Mouse (Mus musculus) kidney, postnatal 36 days (tissue): ENCODE measurements around the gene Btbd9.
A peak's percentile ranks its signal among the peaks of the same experiment; 100 is the strongest.

ENCODE experiments used
- DNase-seq, 2 experiments: peaks; one replicate each; pipeline ENCODE4 v3.0.0; 2021 to 2022; ENCODE audit warnings: mixed read lengths in 2 of 2

Btbd9 gene

DNA sequence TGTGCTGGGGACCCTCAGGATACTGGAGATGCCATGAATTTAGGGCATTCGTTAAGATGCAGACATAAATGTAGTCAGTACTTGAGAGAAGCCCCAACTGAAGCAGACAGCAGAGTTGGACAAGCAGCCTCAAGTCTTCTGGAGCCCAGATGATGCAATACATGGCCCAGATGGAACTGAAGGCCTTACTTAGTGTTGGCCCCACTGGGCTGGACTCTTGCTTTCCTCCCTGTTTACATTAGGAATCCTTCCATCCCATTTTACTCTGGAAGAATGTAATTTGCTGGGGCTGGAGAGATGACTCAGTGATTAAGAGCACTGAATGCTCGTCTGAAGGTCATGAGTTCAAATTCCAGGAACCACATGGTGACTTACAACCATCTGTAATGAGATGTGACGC, 136.6 kb downstream of the Btbd9 start:
- DNase-seq, result no peak

DNA sequence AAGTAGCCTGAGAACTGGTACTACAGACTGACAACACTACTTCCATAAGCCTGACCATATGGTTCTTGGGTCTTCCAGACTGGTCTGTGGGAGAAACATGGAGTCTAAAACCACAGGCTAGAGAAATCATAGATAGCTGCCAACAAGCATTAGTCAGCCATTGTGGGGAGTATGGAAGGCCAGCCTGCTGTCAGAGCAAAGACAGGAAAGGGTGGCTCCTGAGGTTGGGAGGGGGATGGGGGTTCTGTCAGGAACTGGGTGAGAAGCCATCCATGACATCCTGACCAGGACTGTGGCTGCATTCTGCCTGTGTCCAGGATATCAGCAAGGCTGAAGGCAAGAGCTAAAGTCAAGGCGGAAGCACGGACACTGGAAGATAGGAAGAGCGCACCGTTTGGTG, 137.5 kb downstream of the Btbd9 start:
- DNase-seq, result peak; percentile 48 to 49

DNA sequence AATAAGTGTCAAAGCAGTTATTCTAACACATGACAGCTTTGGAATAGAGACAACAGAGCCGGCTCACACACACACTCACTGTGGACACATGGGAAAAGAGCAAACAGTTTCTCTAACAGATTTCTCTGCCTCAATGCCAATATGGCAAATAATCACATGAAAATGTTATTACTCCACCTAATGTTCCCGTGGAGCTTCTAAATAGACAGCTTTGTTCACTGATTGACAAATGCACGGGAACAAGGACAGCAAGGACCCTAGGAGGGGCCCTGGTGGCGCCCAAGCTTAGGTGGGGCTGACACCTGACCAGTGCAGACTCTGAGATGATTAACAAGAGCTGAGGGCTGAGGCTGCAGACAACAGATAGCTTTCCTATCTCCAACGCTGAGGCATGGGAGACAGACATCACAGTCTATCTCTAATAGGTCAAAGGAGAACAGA, 140.2 kb downstream of the Btbd9 start:
- DNase-seq, result no peak

DNA sequence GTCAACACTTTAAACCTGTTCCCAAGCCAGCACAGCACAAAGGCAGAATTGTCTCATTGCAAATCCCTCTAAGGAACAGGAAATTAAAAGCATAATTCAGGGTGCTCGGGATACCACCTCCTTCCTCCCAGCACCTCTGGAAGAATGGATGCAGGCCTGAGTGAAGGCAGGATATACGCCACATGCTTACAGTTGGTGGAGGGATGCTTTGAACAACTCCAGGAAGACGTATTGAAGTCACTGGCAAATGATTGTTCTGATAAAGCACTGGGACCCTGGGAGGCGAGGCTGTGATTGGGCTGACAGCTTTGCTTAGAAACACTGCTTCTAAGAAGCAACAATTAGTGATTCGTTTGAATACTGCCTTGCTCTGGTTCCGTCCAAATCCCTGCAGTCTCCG, 140.8 kb downstream of the Btbd9 start:
- no peak for DNase-seq

DNA sequence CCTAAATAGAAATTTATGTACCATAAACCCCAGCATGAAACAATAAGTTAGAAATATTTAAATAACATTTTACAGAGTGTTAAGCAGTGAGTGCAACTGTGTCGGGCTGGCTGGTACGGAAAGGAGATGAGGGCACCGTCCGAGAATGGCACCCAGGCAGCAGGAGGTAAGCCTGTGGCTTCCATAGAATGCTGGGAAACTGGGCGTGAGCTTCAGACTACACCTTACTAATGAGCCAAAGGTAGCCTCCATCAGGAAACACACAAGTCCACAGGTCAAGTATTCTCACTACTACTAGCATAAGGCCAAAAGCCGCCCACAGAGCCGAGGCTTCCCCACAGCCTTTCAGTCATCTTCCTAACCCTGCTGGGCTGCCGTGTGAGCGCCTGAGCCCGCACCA, 144.2 kb downstream of the Btbd9 start:
- DNase-seq, result no peak

DNA sequence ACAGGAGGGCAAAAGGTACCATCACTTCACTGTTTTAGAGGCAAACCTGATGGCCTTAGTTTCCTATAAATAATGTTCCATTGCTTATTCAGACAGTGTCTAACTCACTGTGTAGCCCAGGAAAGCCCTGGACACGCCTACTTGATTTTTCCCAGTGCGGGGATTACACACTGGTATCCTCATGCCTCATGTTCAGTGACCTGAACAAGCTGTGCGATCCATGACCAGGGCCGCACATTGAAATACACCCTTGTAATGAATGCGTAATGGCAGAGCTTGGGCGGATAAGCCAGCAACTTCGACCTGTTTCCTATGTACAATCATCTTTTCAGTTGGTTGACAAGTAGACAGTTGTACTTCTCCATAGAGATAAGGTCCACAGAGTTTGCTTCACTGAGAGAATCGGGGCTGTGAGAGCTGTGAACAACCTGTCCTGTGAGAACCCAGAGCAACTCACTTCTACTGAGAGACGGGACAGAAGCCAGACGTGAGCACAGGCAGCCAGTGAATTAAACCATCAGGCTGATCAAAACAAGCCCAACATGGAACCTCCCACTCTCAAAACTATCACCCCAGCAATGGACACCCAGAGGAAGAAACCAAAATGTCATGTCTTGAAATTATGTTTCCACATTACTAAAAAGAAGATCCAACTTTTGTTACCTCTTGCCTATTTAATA, 145.2 kb downstream of the Btbd9 start:
- peak; percentile 54 to 55 for DNase-seq

DNA sequence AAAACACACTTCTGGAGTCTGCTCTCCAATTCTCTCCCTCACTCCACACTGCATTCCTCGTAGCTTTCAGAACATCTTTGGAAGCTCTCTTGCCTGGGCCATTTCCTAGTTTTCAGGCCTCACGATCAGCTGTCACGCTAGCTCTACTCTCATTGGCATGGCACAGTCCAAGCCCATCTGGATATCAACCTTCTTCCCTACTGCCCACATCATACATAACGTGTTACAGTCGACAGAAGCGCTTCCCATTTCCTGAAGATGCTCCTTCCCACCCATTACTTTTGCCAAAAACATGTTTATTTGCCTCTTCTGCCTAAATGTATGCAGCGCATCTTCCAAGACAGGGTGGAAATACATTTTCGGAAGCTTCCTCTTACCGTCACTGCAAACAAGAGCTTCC, 147.6 kb downstream of the Btbd9 start:
- DNase-seq, result no peak

DNA sequence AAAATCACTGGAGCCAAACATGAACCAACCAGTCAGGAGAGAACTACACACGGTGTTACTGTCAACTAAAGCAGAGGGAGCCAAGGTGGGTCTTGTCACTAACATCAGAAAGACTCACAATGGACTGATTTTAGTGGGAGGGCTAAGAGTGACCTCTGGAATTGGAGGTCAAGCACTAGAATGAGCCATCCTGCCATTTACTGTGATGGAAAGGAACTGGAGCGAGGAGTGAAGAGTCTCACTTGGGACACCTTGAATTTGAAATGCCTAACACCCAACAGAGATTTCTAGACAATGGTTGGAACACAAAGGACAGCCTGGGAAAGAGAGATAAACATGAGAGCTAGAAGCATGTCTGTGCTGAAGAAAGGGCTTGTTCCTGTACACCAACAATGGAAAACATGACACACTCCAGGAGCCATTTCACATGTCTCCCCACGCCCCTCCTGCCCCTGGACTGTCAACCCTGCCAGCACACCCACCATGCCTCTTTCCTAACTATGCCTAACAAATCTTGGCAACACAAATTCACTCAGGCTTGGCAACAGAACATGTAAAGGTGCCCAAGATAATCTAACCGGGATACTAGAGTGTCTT, 152.9 kb downstream of the Btbd9 start:
- DNase-seq, result no peak

DNA sequence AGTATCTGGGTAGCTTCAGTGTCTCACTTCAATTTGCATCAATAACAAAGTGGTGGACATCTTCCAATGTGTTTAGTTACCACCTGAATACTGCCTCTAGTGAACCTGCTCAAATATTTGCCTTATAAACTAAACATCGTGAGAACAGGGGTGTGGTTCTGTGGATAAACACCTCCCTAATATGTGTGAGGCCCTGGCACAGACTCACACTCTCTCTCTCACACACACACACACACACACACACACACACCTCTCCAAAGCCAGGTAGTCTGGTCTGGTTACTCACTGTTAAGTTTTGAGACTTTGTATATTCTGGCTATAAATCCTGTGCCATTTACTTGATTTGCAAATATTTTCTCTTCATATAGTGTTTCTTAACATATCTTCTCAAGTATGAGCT, 154.0 kb downstream of the Btbd9 start:
- DNase-seq, result no peak

DNA sequence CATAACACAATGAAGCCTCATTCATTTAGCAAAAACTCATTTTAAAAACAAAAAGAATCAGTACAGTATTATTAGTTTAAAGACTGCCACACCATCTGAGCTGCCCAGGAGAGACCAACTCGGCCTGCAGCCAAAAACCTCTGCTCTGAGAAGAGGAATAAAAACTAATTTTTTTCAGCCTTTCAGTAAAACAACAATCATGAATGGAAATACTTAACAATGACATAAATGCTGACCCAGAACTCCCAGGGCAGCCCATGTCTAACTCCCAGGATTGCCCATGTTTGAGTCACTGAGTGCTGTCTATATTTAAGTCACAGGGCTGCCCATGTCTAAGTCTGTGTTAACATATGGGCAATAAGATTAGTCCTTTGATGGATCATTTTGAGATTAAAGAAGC, 155.0 kb downstream of the Btbd9 start:
- no peak for DNase-seq

DNA sequence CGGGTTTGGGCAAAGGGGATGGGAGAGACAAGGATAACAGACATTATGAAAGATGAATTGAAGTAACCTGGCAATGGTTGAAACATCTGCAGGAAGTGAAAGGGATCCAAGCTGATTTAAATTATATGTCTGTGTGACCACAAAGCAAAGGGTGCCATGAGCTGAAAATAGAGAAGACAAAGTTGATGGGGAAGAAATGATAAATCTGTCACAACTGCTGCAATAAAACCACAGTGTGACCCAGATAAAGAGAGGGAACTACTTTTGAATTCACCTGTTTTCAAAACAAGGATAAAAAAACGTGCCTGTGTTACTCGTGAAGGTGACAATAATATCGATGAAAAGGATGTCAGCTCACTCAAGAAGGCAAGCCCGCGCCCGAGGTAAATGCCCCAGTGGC, 156.8 kb downstream of the Btbd9 start:
- no peak for DNase-seq

DNA sequence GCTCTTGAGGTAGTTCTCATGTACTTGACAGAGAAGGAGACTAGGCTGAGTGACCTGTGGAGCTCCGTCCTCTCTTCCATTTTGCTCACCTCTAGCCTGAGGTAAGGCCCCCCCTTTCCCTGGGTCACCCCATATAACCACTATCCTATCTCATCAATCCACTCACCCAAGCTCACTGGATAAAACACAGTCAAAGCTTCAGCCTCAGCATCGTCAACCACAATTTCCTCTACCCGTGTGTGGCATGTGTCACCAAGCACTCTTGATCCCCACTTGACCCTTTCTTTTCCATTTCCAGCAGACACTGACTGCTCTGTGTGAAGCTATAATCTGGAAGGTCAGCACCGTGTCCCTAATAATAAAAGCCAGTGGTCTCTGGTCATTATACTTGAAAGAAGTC, 157.8 kb downstream of the Btbd9 start:
- no peak for DNase-seq

DNA sequence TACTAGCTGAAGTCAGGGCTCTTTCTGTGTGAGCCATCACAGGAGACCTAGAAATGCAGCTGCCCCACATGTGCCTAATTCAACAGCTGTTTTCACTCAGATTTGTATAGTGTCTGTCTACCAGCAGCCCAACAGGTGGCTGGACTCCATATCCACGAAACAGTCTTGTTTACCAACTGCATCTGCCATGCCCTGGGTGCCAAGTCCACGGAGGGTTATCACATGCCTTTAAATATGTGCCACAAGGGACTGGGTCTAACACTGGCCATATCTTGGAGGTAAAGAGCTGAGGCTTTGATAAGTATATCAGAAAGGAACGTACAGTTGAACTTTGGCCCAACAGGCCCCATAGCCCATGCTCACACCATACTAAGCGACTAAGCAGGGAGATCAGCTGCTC, 159.2 kb downstream of the Btbd9 start:
- no peak for DNase-seq

DNA sequence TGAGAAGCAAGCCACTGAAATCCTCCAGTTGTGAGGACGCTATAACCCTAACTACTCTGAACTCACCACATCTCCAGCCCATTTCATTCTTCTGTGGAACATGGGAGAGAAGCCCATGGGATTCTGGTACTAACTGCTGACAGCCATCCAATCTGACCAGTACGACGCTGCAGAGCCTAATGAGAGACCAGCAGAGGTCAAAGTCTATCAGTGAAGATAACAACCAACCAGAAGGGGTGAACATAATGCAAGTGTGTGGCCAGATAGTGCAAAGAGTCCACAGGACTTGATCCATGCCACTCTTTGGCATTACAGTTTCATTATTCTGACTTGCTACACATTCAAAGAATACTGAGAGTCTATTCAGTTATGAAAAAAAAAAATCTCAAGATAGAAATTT, 160.6 kb downstream of the Btbd9 start:
- DNase-seq, result no peak

DNA sequence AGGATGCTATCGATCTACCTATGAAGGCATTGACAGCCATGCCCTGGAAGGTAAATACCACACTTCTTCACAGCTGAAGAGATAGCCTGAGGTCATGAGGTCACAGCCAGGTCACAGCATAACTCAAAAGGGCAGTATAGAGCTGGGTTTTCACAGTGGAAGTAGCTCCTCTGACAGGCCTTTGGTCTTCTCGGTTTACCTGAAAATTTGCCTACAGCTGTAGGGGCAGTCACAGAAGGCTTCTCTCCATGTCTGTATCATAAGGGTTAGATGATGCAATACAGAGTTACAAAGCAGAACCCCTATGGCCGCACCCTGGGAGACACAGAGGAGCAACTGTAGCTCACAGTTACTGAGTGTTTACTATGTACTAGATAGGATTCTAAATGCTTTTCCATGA, 163.3 kb downstream of the Btbd9 start:
- DNase-seq, result no peak

DNA sequence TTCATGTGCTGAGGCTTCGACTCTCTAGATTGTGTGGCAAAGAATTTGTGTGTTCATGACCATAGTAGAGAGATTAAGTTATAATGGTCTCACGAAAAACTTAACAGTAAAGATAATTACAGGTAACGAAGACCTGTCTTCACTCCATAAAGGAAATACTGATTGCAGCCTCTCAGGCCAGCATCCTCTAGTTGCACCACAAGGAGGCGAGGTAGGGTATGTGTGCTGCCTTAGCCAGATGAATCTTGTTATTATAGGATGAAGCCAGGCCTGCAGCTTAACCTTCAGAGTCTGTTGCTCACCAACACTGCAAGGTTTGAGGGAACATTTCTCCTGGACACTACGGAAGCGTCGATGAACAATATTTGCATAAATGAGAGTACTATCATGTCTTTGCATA, 170.3 kb downstream of the Btbd9 start:
- DNase-seq, result no peak

DNA sequence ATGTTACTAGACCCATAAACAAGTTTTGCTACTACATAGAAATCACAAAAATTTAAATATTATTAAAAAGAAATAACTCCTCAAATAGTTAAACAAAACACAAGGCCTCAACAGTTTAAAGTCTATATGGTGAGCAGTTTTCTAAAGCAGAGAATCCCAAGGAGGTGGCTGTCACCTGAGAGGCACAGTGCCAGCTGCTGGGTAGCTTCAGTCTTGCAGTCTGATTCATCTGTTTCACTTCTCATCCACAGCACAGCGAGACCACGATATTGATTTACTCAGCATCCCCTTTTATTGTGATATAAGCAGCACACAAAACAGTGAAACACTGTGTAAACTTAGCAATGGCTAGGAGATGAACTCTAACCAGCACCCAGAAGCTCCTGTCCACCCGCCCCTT, 173.4 kb downstream of the Btbd9 start:
- DNase-seq, result no peak

DNA sequence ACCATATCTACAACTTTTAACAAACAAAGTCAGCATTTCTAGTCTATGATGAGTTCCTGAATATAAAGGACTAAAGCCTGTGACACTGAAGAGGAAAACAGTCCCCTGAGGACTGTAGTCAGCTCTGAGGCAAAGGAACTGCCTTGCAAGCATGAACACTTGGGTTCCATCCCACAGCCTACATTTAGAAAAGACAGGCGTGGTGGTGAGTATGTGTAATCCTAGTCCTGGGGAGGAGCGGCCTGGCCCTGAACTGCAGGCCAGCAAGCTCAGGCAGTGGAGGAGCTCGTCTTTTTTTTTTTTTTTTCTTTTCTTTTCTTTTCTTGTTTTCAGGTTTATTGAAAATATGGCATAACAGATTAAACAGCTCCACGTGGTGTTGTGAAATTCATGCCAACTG, 181.0 kb downstream of the Btbd9 start:
- no peak for DNase-seq

DNA sequence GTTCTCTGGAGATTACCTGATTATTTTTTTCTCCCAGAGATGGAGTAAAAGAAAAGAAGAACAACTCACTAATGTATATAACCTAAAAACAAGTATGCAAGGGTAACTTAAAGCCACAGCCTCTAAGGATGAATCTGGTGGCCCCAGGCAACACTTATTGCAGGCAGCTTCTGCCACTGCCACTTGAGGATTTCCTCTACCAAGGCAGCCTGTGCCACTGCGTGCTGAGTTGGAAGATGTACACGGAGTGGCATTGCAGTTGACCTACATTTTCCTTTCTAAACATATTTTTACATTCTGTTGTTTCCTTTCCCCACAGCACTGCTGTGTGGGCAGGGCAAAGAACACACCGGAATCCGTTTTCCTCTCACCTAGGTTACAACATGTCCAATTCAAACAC, 184.3 kb downstream of the Btbd9 start:
- DNase-seq, result no peak

DNA sequence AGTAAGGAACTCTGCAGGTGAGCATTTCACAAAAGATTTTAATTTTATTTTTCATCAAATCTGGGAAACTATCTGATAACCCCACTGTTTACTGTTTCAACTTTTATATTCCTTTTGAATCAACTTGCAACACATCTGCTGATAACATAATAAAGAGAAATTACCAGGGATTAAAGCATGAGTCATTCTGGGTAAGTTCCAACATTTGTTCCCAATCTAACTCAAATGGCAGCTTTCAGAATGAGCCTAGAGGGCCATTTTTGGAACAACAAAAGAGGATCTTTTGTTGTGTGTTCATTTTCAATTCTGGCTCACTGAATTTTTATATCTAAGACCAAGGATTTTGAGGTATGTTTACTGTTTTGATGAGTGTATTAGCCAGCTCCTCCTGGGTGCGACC, 185.1 kb downstream of the Btbd9 start:
- no peak for DNase-seq

DNA sequence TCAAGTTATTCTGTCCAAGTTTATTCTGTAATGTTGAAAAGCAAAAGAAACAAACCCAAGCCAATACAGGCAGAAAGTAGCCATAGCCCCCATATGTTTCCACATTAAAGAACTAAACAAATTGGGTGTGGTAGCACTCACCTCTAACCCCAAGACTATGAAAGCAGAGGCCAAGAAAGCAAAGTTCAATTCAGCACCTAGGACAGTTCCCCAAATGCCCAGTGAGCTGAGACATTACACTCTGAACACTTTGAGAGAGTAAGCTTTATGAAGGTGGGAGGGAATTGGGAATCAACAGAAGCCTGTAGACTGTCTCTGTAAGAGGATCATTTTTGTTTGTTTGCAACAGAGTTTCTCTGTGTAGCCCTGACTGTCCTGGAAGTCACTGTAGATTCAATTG, 186.6 kb downstream of the Btbd9 start:
- DNase-seq, result peak; percentile 56 to 71

DNA sequence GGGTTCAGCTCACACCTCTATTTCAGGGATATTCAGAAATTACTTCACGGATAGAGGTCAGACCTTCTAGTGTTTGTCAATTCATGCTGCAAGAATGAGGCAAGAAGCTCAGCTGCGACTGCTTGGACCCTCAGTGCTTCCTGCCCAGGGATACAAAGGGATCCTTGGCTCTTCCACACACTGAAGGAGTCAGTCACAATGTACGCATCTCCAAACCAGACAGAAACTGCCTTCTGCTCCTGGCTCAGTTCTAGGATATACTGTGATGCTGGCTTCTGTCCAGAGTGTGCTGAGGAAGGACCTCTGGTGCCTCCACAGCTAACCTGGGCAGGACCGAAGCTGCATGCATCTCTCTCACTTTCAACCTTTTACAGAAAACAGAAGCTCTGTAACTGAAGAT, 187.5 kb downstream of the Btbd9 start:
- DNase-seq, result no peak

DNA sequence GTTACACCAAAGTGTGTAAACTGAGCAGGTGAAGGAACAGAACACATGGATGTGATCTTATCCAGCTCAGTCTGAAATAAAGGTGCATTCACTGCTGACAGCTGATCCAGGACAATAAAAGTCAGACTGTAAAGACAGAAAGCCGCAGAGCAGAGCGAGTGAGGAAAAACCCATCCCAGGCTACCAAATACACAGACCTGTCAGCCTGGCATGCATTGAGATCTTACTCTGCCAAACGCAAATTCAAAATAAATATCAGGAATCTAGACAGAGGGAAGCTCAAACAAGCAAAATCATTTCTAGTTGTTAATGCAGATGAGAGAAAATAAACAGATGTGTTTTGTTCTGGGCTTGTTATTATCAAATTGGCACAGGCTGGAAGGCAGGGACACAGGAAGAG, 187.9 kb downstream of the Btbd9 start:
- no peak for DNase-seq

DNA sequence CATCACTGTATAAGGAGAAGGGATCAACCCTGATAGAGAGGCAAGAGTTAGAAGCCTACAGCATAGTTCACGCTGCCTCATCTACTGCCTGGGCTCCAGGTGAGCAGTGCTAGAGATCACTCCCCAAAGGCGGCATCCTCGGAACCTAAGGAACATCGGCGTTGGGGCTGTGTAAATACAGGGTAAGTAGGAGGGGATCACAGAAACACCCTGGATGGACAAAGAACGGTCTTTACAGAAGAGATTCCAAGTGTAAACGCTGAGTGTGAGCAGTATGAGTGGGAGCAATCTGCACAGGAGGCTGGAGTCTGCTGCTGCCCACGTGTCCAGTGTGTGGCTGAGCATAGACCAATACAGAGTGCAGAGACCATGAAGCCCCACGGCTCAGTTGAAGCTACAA, 190.0 kb downstream of the Btbd9 start:
- no peak for DNase-seq

DNA sequence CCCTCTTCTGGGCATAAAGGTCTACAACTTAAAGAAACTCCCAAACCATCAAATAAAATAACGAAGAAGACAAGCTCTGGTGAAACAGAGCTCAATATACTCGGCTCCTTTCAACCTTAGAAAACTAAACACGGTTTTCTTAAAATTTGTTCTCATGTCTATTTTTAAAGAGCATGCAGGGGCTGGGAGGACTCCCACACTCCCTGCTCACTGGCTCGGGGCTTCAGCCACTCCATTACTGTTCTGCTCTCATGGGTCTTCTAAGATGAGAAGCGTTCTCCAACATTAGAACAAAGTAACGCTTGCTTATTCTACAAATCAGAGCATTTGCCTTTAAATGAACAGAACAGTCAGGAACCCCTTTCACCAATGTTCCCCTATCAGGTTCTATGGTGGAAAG, 192.6 kb downstream of the Btbd9 start:
- DNase-seq, result no peak
